Mouse (Mus musculus) embryonic fibroblast, embryonic 13.5 days (primary cell): ENCODE results near the gene Trpm3.

Source experiments
- CTCF ChIP-seq: IDR thresholded peaks from 2 replicates; pipeline ENCODE4 v1.5.1; 2011; ENCODE audit warnings: mild to moderate bottlenecking, control low read depth, low read length, moderate library complexity, borderline replicate concordance; ENCODE audit not compliant: insufficient read depth
- POLR2A ChIP-seq: IDR thresholded peaks from 2 replicates; pipeline ENCODE4 v1.6.1; 2011; ENCODE audit warnings: low read depth, mild to moderate bottlenecking, control low read depth, low read length, moderate library complexity

- TF ChIP-seq POLR2A (no peak), CTCF (no peak)
Observed at GRCm38 (mm10) chr19:22394700-22395099, 255.9 kb downstream of the Trpm3 start.
